Mouse (Mus musculus): ENCODE measurements at regions not wholly inside any gene's neighbourhood (a gene's known extent, or its start where the extent isn't known, plus 50 kb on each side); places are given as distances from the start of the nearest gene placed in this dataset.

GRCm38 (mm10) chr1:67893510-67893909 is 770.7 kb downstream of the Cps1 start:
- no peak for TF ChIP-seq CTCF (conservative IDR thresholded peaks at IDR 0.05; ENCODE audit: low read length)
- TF ChIP-seq POU5F1 (IDR thresholded peaks at IDR 0.05; ENCODE audit: borderline replicate concordance, low read length), result no peak
